ENCODE assay signal across 10 mouse cellular contexts in genomic region chr14:60638159-60638558, GRCm38 (mm10). TPM values are rescaled to one million over a fixed set of nuclear protein-coding genes. Genes with fewer than 3 reads are reported as not detected.
DNase-seq lines count a peak whose midpoint lies in the region; ATAC-seq and TF ChIP-seq lines count a peak whose summit lies in the region.
"Had no signal": no experiment of that assay in that cellular context is flagged by ENCODE, and none has a peak within 500 bp of the region (broad histone marks: within the 10 kb centered on the region; RNA-seq: fewer than 3 reads in every experiment).

No protein-coding gene starts in this region.

- no peaks in the 10 kb centered on the region for H3K27me3 ChIP-seq in hindbrain, embryonic 14.5 days (ENCODE audit: control insufficient read depth, insufficient read depth, low read length)
- H3K27me3 ChIP-seq in liver, embryonic 13.5 days = peaks cover 11% of the 10 kb centered on the region

- WGBS in hindbrain, embryonic 14.5 days = 42% methylated on average over 8 of the region's 8 CpGs
- WGBS in liver, embryonic 13.5 days (ENCODE audit: insufficient replicate concordance) = 70% methylated on average over 8 of the region's 8 CpGs

- H3K4me3 ChIP-seq in hindbrain, embryonic 14.5 days (replicated peaks; ENCODE audit: low read length) = no peak overlapping the region
- 0 out of 2 replicates have a peak overlapping the region, but pooled peaks have one; percentile 2 for H3K4me3 ChIP-seq in liver, embryonic 13.5 days (replicated peaks)
- H3K4me3 ChIP-seq in left cerebral cortex, adult 2 months = no peak overlapping the region
- H3K4me3 ChIP-seq: megakaryocyte, embryonic 14.5 days had no signal

- no peak for ATAC-seq in hindbrain, embryonic 14.5 days (ENCODE audit: low FRiP score)
- no peak for ATAC-seq in liver, embryonic 13.5 days (ENCODE audit: low read depth)
- ATAC-seq in erythroblast, adult 5-6 weeks (replicated peaks; ENCODE audit: low FRiP score, poor library complexity, severe bottlenecking) = no peak

- no peak overlapping the region for H3K27ac ChIP-seq in hindbrain, embryonic 14.5 days
- H3K27ac ChIP-seq in liver, embryonic 13.5 days = peak overlapping the region; percentile 70
- H3K27ac ChIP-seq in left cerebral cortex, adult 2 months = no peak overlapping the region

- H3K9ac ChIP-seq in hindbrain, embryonic 14.5 days = no peak overlapping the region
- H3K9ac ChIP-seq in liver, embryonic 13.5 days = peak overlapping the region; percentile 11; the same call in 1 of the 2 replicates

- peaks cover 61% of the 10 kb centered on the region for H3K4me1 ChIP-seq in hindbrain, embryonic 14.5 days (replicated peaks; ENCODE audit: control insufficient read depth, insufficient read depth, low read length)
- peaks cover 76% of the 10 kb centered on the region for H3K4me1 ChIP-seq in liver, embryonic 13.5 days (replicated peaks)

- DNase-seq in ovary, adult 18-20 months (ENCODE audit: low spot score) = peak; percentile 77
- DNase-seq in ovary, postnatal 36 days (ENCODE audit: low spot score) = no peak
- DNase-seq in hindbrain, embryonic 14.5 days (ENCODE audit: low spot score) = no peak
- DNase-seq in liver, embryonic 13.5 days = no peak
- DNase-seq in left cerebral cortex, adult 2 months (ENCODE audit: extremely low spot score in 1 of 2, low spot score in 2 of 2) = no peak
- no peak for DNase-seq in gastrocnemius, postnatal 36 days
- DNase-seq in urinary bladder, postnatal 14 days (ENCODE audit: low spot score) = no peak
- DNase-seq: thymus, adult 2 months had no signal

- peak overlapping the region; percentile 98 for H3K4me2 ChIP-seq in hindbrain, embryonic 14.5 days (replicated peaks)
- peak overlapping the region; percentile 46 for H3K4me2 ChIP-seq in liver, embryonic 13.5 days

- intact Hi-C loops in left cerebral cortex, adult 2 months (cut with DNase I) = no loop called here
- intact Hi-C loops in gastrocnemius, postnatal 36 days (cut with DNase I) = no loop called here

- no peaks in the 10 kb centered on the region for H3K9me3 ChIP-seq in hindbrain, embryonic 14.5 days (ENCODE audit: control insufficient read depth, low read length)
- no peaks in the 10 kb centered on the region for H3K9me3 ChIP-seq in liver, embryonic 13.5 days (replicated peaks)
- H3K9me3 ChIP-seq: megakaryocyte, embryonic 14.5 days had no signal

- TF ChIP-seq CTCF in left cerebral cortex, adult 2 months (IDR thresholded peaks at IDR 0.05) = no peak

- no peaks in the 10 kb centered on the region for H3K36me3 ChIP-seq in hindbrain, embryonic 14.5 days (replicated peaks; ENCODE audit: control insufficient read depth, insufficient read depth)
- peaks cover 20% of the 10 kb centered on the region for H3K36me3 ChIP-seq in liver, embryonic 13.5 days

RNA-seq across cellular contexts. Expression of gene Spata13, which starts 4.4 kb away (rescaled TPM):
- 24.4 and 26.2 TPM in 2 replicates for polyA plus RNA-seq in hindbrain, embryonic 14.5 days (2014; fragmentation: Nextera tagmentation; extraction: Ambion mirVana)
- 17.2 and 19.6 TPM in 2 replicates for polyA plus RNA-seq in liver, embryonic 13.5 days (2015; fragmentation: Nextera tagmentation; extraction: Ambion mirVana)
- 7.1 and 25.3 TPM in 2 replicates for total RNA-seq in erythroblast, adult 5-6 weeks (2015; ENCODE audit: low replicate concordance)
- 30.1 and 55.5 TPM in 2 replicates for total RNA-seq in erythroblast, adult 5-6 weeks (2017; ENCODE audit: low replicate concordance)
- 10 to 100 TPM; 15.4 to 23.7 TPM for total RNA-seq in left cerebral cortex, adult 2 months (2021)
- total RNA-seq in gastrocnemius, postnatal 36 days (2021) = 1 to 10 TPM; 2.4 to 2.8 TPM
